Mouse (Mus musculus) cerebellum, adult 2 months (tissue): ENCODE data around the gene Actr10. TPM values are rescaled to one million over a fixed set of nuclear protein-coding genes. Genes with fewer than 3 reads are reported as not detected.

ENCODE experiments used
- DNase-seq, 2 experiments: peaks; one replicate each; pipeline ENCODE4 v3.0.0; 2021
- H3K27ac ChIP-seq: fragments of 200-500 bp; 2 replicates; pipeline ENCODE4 v1.5.1; 2012; ENCODE audit warnings: low read length, control low read depth, inconsistent platforms; ENCODE audit not compliant: insufficient read depth
- H3K27me3 ChIP-seq: fragments of 200-500 bp; 2 replicates; pipeline ENCODE4 v1.6.1; 2012; ENCODE audit warnings: inconsistent platforms, mild to moderate bottlenecking, low read length, moderate library complexity; ENCODE audit not compliant: control insufficient read depth, insufficient read depth
- H3K4me1 ChIP-seq: fragments of 200-500 bp; 2 replicates; pipeline ENCODE4 v1.6.1; 2011; ENCODE audit warnings: low read length; ENCODE audit not compliant: control insufficient read depth, insufficient read depth
- H3K4me3 ChIP-seq: fragments of 200-500 bp; replicated peaks from 2 replicates; pipeline ENCODE3; 2011; ENCODE audit warnings: mild to moderate bottlenecking, low read depth, low read length, control low read depth; ENCODE audit not compliant: insufficient read depth
- CTCF ChIP-seq: fragments of 200-500 bp; IDR thresholded peaks from 2 replicates; pipeline ENCODE4 v1.5.1; 2011; ENCODE audit warnings: low read depth, mild to moderate bottlenecking, control low read depth, low read length, moderate library complexity, borderline replicate concordance; ENCODE audit not compliant: insufficient read depth
- POLR2A ChIP-seq: fragments of 200-500 bp; IDR thresholded peaks from 2 replicates; pipeline ENCODE4 v1.6.1; 2011; ENCODE audit warnings: low read length, control low read depth, borderline replicate concordance; ENCODE audit not compliant: insufficient read depth
- WGBS: fragments of 180-500 bp; shearing (Covaris S2); methylation state at CpG from one replicate; pipeline ENCODE4 v1.1.7; 2018; 5-methylcytosine and 5-hydroxymethylcytosine counted together
- polyA plus RNA-seq: library from polyadenylated mRNA; depleted of rRNA; stranded (reverse); fragments of >200 nt; gene quantifications from 2 replicates; pipeline ENCODE4 v1.2.3, GENCODE M21; 2012

Actr10 gene
- polyA plus RNA-seq, 1 experiment, result 108 TPM

- H3K27me3 ChIP-seq, result no peaks in the 10 kb centered on the region
- under 1% methylated on average over 35 of the region's 35 CpGs for WGBS
- H3K27ac ChIP-seq, result peak overlapping the region; percentile 57
- TF ChIP-seq CTCF (peak; percentile 62; the same call in 1 of the 2 replicates), POLR2A (peak; percentile 18; the same call in 1 of the 2 replicates)
- peak overlapping the region; percentile 64 for H3K4me3 ChIP-seq
- peak; percentile 83 to 84 for DNase-seq
- no peaks in the 10 kb centered on the region for H3K4me1 ChIP-seq
Measured at GRCm38 (mm10) chr12:70968141-70968790, 30.6 kb downstream of the Actr10 start.

GRCm38 (mm10) chr12:70968791-70969307 is 31.2 kb downstream of the Actr10 start:
- DNase-seq, result peak; percentile 84 to 85
- peak overlapping the region; percentile 64 for H3K4me3 ChIP-seq

GRCm38 (mm10) chr12:70969485-70970184 is 32.0 kb downstream of the Actr10 start:
- peak; percentile 62 to 74 for DNase-seq
- 4% methylated on average over 17 of the region's 17 CpGs for WGBS
- H3K4me3 ChIP-seq, result peak overlapping the region; percentile 56

More at GRCm38 (mm10) chr12:70968791-70969307, 31.2 kb downstream of the Actr10 start:
- WGBS, result under 1% methylated on average over 15 of the region's 15 CpGs
- Histone ChIP-seq H3K27me3 (no peaks in the 10 kb centered on the region), H3K4me1 (no peaks in the 10 kb centered on the region), H3K27ac (peak overlapping the region; percentile 57)
- peak; percentile 30; the same call in 1 of the 2 replicates for TF ChIP-seq POLR2A
- TF ChIP-seq CTCF, result no peak

GRCm38 (mm10) chr12:70973831-70974230 is 36.2 kb downstream of the Actr10 start:
- no peaks in the 10 kb centered on the region for H3K27me3 ChIP-seq
- DNase-seq, result peak in 1 of 2 experiments; percentile 26
- TF ChIP-seq CTCF (no peak), POLR2A (no peak)
- H3K27ac ChIP-seq, result no peak overlapping the region
- WGBS, result 74% methylated on average over 4 of the region's 4 CpGs
- no peak overlapping the region for H3K4me3 ChIP-seq
- no peaks in the 10 kb centered on the region for H3K4me1 ChIP-seq

More at GRCm38 (mm10) chr12:70969485-70970184, 32.0 kb downstream of the Actr10 start:
- Histone ChIP-seq H3K4me1 (no peaks in the 10 kb centered on the region), H3K27me3 (no peaks in the 10 kb centered on the region), H3K27ac (no peak overlapping the region)
- peak; percentile 71 for TF ChIP-seq CTCF
- no peak for TF ChIP-seq POLR2A

- peak; percentile 92 to 94 for DNase-seq
- peak within 1 kb of the TSS; percentile 85 for H3K27ac ChIP-seq
- H3K27me3 ChIP-seq, result no peaks in the 10 kb centered on the region
- WGBS, result under 1% methylated on average over 71 of the region's 71 CpGs
- no peaks in the 10 kb centered on the region for H3K4me1 ChIP-seq
- H3K4me3 ChIP-seq, result peak within 1 kb of the TSS; percentile 61
- no peak for TF ChIP-seq CTCF
- peak; percentile 87 for TF ChIP-seq POLR2A
Measured at GRCm38 (mm10) chr12:70974441-70975266, 37.0 kb downstream of the Actr10 start, which contains the start of gene Psma3. TSS of gene Psma3 (plus strand) at chr12:70974621.

- TF ChIP-seq CTCF, result no peak
- TF ChIP-seq POLR2A, result no peak
- H3K27me3 ChIP-seq, result no peaks in the 10 kb centered on the region
- H3K4me1 ChIP-seq, result no peaks in the 10 kb centered on the region
- H3K27ac ChIP-seq, result 0 out of 2 replicates have a peak overlapping the region, but pooled peaks have one; percentile 85
- peak overlapping the region; percentile 61 for H3K4me3 ChIP-seq
- WGBS, result 27% methylated on average over 10 of the region's 10 CpGs
- no peak for DNase-seq
Measured at GRCm38 (mm10) chr12:70975406-70975805, 37.7 kb downstream of the Actr10 start.

GRCm38 (mm10) chr12:70975891-70976290 is 38.2 kb downstream of the Actr10 start:
- whole genome bisulfite sequencing, result 33% methylated on average over 3 of the region's 3 CpGs
- H3K27ac ChIP-seq, result no peak overlapping the region
- no peaks in the 10 kb centered on the region for H3K27me3 ChIP-seq
- no peaks in the 10 kb centered on the region for H3K4me1 ChIP-seq
- no peak for DNase-seq
- peak overlapping the region; percentile 61 for H3K4me3 ChIP-seq
- TF ChIP-seq CTCF (no peak), POLR2A (no peak)
